Mouse (Mus musculus) CD8-positive naive resting alpha-beta T cell, adult 2 months (primary cell): Measurements from ENCODE around the gene Gls2.
A peak's percentile ranks its signal among the peaks of the same experiment; 100 is the strongest.

Experiments used
- DNase-seq, 2 experiments: peaks; one replicate each; pipeline ENCODE4 v3.0.0; 2022; ENCODE audit warnings: low read depth in 2 of 2, low spot score in 2 of 2

Gls2 gene

DNA sequence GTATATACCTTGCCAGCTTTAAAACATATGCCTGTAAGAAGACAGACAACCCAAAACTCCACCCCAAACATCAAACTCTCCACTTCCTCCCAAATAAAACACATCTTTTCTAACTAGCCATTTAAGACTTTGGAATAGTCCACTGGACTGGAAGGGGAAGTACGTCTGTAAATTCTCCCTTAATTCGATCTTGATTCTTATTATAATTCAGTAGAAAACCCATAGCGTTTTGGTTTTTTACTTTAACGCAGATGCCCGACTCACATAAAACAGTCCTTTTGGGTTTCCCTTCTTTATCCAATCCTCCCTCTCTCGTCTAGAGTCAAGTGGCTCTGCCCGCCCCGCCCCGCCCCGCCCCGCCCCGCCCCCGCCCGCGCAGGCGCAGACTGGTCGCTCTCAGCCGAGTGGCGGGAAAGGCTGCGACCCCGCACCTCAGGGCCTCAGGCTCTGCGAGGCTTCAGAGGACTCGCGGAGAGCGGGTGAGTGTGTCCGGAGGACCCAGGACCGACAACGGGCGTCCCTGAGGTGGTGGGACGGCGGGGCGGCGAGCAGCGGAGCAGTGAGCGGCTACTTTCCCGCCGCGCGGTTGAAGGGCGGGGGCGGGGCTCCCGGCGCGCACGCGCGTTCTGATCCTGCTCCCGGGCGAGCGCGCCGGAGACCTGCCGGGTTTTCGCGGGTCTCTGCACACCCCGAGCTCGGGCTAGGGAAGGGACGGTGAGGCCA, 37.6 kb downstream of the Gls2 start, which contains the start of gene Timeless:
Gene Timeless (plus strand): TSS at position 369 of the 723 bp plus-strand sequence.
- DNase-seq = peak; percentile 83 to 90

DNA sequence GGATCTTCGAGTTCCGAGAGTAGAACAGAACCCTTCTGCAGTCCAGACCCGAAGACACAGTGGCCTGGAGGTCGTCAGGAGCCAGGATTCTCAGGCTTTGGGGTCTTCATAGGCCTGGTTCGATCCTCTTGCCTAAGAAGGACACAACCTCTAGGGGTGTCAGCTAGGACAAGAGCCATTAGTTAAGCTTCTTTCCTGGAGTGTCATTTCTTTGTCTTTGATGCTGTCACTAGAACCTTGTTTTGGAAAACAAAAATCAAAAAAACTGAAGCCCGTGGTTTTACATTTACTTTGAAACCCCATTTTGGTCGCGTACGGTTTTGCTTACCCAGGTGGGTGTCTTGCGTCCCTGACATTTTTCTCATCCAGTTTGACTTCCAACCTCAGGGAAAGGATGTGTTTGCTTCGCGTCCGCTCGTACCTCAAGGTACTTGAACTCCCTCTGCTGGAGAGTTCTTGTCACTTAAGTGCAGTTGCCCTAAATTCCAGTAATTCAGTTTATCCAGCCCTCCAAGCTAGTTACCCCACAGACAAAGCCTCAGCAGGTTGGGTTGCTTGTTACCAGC, 38.2 kb downstream of the Gls2 start:
- peak; percentile 53 to 65 for DNase-seq

DNA sequence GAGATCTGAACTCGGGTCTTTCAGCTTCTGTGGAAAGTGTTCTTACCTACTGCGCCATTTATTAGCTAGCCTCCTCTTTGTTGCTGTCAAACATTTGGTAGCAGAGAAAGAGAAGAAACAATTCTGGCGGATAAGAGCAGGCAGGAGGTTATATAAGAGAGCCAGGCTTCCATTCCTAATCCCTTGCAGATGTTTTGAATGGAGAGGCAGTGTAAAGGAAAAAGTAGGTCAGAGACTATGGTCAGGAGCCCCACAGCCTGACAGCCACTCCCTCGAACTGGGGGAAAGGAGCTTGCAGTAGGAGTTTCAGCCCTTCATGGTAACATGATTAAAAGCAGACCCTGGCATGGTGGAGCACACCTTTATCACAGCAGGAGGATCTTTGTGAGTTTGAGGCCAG, 42.1 kb downstream of the Gls2 start:
- no peak for DNase-seq

DNA sequence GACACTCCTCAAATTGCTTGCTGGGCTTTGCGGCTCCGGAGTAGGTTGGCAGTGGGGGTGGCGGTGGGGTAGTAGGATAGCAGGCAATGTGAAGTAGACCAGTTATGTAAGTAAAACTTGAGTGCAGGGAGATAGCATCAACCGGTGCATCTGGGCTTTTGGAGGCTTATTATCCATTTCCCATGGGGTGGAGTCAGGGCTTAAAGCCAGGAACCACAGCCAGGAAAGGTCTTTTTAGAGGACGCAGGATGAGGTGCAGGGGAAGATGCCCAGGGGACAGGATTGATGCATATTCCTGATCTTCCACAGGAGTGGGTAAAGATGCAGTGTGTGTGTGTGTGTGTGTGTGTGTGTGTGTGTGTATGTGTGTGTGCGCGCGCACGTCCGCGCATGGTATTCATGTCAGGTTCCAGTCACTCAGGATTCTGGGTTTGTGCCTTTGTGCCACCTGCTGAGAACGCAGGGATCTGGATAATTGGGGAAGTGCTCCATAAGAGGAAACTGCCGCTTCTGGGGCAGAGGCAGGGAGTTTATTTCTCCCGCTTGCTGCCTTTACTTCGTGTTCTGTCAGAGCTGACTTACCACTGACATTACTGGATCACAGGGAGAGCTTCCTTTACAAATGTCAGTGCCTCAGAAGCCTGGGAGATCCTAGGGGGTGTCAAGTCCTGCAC, 43.7 kb downstream of the Gls2 start:
- no peak for DNase-seq

GRCm38 (mm10) chr10:128239140-128239539, 44.9 kb downstream of the Gls2 start:
- no peak for DNase-seq

DNA sequence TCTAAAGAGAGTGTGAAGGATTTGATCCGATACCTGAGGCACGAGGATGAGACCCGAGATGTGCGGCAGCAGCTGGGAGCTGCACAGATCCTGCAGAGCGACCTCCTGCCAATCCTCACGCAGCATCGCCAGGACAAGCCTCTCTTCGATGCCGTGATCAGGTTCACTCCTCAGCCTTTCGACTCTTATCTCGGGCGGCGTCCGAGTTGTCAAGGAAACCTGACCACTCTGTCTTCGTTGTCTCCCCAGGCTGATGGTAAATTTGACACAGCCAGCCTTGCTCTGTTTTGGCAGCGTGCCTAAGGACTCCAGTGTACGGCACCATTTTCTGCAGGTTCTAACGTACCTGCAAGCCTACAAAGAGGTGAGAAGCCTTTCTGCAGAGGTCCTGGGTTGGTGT, 45.9 kb downstream of the Gls2 start:
- DNase-seq = no peak

DNA sequence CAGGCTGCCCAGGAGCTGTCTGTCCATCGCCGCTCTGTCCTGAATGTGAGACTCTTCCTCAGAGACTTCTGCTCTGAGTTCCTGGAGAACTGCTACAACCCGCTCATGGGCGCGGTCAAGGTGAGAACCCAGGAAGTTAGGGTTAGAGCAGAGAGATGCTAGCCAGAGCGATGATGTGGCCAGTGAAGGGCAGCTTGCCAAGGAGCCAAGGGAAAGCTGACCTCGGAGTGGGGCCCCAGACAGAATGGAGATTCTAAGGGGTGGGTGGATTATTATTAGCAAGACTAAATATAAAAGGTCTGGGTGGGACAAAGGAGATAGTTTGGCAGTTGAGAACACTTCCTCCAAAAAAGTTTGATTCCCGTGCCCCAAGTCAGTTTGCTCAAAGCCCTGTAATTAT, 49.0 kb downstream of the Gls2 start:
- DNase-seq = no peak

- no peak for DNase-seq
These were observed 49.9 kb downstream of the Gls2 start for GRCm38 (mm10) chr10:128244121-128244520.

DNA sequence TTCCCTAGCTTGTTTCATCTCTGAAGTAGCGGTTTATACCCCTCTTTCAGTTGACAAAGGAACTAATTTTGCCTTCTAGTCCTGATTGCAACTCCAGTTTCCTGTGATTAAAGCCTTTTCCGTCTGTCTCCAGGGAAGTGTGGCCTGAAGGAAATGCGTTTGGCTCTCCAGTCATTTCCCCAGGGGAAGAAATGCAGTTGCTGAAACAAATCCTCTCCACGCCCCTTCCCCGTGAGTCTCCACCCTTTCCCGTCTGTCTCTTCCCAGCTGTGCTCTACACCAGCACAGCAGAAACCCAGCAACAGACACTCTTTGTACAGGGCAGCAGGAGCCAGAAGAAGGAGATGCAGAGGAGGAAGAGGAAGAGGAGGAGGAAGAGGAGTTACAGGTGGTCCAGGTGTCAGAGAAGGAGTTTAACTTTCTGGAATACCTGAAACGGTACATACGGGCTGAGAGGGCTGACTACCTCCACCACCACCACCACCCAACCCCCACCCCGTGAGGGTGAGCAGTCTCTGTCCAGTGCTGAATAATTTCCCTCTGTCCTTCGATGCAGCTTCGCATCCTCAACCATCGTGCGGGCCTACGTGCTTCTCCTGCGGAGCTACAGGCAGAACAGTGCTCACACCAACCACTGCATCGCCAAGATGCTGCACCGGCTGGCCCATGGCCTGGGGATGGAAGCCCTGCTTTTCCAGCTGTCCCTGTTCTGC, 52.9 kb downstream of the Gls2 start:
- DNase-seq = no peak

GRCm38 (mm10) chr10:128250565-128250964, 56.3 kb downstream of the Gls2 start:
- no peak for DNase-seq

DNA sequence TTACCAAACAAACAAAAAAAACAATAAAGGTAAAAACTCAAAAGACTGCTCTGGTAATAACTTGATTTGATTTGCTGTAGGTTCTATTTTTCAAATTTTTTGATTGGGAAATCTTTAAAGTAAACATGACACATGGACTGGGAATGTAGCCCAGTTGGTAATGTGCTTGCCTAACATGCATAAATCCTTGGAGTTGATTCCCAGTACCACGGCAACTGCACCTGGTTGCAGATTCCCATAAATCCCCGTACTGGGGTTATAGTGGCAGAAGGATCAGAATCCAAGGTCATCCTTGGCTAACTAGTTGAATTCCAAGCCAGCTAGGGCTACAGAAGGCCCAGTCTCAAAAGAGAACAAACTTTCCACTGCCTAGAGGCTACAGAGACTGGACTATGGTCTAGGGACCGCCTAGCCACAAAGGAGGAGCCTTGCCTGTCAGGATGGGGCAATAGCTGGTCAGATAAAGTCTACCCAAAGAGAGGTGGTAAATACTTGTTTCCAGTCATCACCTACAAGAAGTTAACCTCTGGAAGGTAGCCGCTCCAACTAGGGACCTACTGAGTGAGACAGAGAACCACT, 59.5 kb downstream of the Gls2 start, which contains the start of gene Apon:
Gene Apon (plus strand): TSS at position 420 of the 579 bp plus-strand sequence.
- no peak for DNase-seq

DNA sequence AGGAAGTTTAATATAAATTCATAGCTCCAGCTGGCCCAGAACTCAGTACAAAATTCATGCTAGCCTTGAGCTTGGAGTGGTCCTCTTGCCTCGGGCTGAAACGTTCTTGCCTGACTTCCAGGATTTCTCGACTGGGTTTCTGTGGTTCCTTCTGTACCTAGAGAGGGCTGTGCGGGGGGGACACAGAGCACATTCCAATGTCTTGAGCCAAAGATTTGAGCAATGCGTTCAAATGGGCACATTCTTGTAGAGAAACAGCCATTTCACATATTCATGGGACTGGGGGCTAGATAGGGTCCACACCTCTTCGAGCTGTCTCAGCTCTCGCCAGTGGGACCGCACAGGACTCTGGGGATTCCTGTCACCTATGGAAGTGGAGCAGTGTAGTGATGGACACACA, 61.7 kb downstream of the Gls2 start:
- no peak for DNase-seq

- no peak for DNase-seq
These were observed 62.1 kb downstream of the Gls2 start for GRCm38 (mm10) chr10:128256328-128256727.

- DNase-seq = no peak
These were observed 64.7 kb downstream of the Gls2 start for GRCm38 (mm10) chr10:128258953-128259352.
